Mouse (Mus musculus) retina, adult 2 months (tissue): Measurements from ENCODE around the gene Dgkd.
"Not testable (repeated sequence)": the region's sequence is repeated elsewhere in the genome, so short reads cannot be mapped to it uniquely, and the experiment has no call there.

Experiments
- DNase-seq: peaks from one replicate; pipeline ENCODE4 v3.0.0-alpha.2; 2012; ENCODE audit warnings: low read depth, low spot score

Gene Dgkd

GRCm38 (mm10) chr1:87852892-87853600, at the start of gene Dgkd:
TSS of gene Dgkd (plus strand) at chr1:87853287.
- DNase-seq: no peak

GRCm38 (mm10) chr1:87803576-87803975, 49.5 kb upstream of the Dgkd start, which contains the start of gene Sag:
TSS of gene Sag (plus strand) at chr1:87803680.
- peak; percentile 99 for DNase-seq

DNA sequence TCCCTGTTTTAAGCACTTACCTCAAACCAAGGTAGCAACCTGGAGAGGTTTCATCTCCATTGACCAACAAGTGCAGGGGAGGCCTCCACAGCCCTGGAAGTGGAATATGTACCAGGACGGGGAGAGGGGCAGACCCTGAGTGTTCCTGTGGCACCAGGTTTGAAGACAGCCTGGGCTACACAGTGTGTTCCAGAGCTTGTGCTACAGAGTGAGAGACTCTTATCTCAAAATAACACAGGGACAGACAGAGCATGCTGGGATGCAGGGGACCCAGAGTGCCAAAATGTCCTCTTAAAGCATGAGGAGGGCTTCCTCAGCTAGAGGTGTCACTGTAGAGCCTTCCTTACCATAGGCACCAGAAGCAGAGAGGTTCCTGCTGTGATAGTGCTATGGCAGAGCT, 45.3 kb upstream of the Dgkd start:
- DNase-seq: no peak

GRCm38 (mm10) chr1:87811391-87811790, 41.7 kb upstream of the Dgkd start:
- DNase-seq: no peak

GRCm38 (mm10) chr1:87812061-87812460, 41.0 kb upstream of the Dgkd start:
- DNase-seq: no peak

- no peak for DNase-seq
These were observed 39.9 kb upstream of the Dgkd start for GRCm38 (mm10) chr1:87813155-87813554.

DNA sequence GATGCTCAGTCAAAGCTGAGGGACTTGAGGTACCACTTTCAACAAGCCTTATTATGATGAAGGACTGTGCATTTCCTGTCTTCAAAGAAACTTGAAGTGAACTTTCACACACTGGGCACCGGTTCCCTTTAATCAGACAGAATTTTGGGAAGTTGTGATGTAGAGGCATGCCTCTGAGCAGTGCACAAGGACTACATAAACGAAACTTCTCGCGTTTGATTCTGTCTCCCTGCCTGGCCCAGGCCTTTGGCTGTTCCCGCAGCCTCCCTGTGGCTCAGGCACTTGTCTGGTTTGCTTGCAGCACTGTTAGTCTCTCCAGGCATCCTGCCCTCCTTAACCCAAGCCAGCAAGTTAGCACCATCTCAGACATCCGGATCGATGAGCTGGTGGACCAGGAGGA, 39.4 kb upstream of the Dgkd start:
- DNase-seq: no peak

- DNase-seq: no peak
These were observed 28.6 kb upstream of the Dgkd start for GRCm38 (mm10) chr1:87824420-87824995.

- no peak for DNase-seq
These were observed 27.8 kb upstream of the Dgkd start for GRCm38 (mm10) chr1:87825281-87825680.

- DNase-seq: no peak
These were observed 27.1 kb upstream of the Dgkd start for GRCm38 (mm10) chr1:87825991-87826390.

DNA sequence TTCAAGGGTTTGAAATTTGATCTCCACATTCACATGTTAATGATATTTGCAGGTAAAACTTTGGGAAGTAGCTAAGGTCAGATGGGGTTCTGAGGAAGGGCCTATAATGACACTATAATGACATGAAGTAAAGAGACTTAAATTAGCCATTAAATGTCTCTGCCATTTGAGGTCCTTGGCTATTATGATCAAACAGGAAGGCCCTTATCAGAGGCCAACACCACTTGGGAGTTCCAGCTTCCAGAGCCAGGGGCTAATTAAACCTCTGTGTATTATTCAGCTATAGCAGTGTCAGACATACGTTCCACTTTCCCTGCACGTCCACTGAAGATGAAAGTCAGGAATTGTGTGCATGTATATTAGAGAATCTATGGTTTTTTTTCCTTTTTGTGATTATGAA, 26.6 kb upstream of the Dgkd start:
- no peak for DNase-seq

GRCm38 (mm10) chr1:87827476-87827875, 25.6 kb upstream of the Dgkd start:
- not testable (repeated sequence) for DNase-seq

GRCm38 (mm10) chr1:87828185-87828584, 24.9 kb upstream of the Dgkd start:
- no peak for DNase-seq

DNA sequence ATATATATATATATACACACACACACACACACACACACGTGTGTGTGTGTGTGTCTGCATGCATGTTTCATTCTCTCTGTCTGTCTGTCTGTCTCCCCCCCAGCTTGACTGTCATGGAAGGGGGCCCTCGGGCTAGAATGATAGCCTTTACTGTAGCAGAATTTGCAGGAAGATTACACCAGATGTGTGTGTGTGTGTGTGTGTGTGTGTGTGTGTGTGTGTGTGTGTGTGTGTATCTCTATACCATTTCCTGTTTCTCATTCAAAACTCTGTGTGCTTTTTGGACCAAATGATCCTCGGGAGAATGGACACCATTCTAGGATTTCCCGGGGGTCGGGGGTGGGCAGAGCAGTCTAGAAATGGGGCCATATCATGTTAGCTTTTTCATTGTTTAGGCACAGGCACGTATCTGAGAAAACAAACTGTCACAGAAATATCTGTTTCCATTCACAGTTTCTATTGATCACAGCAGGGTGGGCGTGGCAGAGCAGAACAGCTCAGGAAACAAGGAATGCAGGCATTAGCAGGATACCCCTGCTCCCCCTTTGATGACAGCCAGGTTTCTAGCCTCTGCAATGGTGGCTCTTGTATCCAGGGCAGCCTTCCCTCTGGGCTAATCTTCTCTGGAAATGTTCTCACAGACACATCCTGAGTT, 24.0 kb upstream of the Dgkd start:
- no peak for DNase-seq

- DNase-seq: no peak
These were observed 23.4 kb upstream of the Dgkd start for GRCm38 (mm10) chr1:87829621-87830211.

DNA sequence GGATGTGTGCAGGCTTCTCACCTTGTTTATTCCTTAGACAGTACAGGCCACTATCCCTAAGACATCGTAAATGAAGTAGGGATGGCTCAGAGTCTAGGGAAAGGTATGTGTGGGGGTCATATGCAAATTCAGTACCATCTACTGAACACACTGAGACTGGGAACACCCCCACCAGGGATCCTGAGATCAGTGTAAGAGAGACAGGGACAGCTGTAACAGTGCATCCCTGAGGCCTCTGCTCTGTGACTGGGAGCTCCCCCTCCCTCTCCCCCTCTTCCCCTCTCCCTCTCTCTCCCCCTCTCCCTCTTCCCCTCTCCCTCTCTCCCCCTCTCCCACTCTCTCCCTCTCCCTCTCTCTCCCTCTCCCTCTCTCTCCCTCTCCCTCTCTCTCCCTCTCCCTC, 16.6 kb upstream of the Dgkd start:
- no peak for DNase-seq

DNA sequence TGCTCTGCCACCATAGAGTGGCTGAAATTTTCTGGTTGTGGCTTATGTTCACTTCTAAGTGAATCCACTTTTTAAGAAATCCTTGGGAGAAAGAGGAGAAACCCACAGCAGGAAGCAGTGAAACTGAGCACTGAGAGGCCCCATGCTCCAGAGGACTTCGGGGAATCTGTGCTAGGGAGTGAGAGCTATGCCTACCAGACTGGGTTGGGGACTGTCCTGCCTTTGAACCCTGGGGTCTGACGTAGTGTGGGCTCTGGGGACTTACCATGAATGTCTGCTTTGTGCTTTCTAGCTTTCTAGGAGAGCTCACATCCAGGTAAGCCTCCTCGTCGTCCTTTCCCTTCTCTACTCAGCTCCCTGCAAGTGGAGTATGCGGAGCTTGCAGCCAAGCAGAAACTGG, 16.1 kb upstream of the Dgkd start:
- DNase-seq: no peak

GRCm38 (mm10) chr1:87840411-87841208, 12.5 kb upstream of the Dgkd start:
- no peak for DNase-seq

- no peak for DNase-seq
These were observed 6.1 kb upstream of the Dgkd start for GRCm38 (mm10) chr1:87846801-87847474.

- DNase-seq: no peak
These were observed 5.5 kb upstream of the Dgkd start for GRCm38 (mm10) chr1:87847475-87848168.
